Mouse (Mus musculus): ENCODE results near the gene Tmem30b.
A peak's percentile ranks its signal among the peaks of the same experiment; 100 is the strongest.

Tmem30b gene

GRCm38 (mm10) chr12:73517022-73517709, 29.0 kb downstream of the Tmem30b start:
- peak; percentile 74 for DNase-seq (ENCODE audit: low read depth, low spot score)

- DNase-seq (ENCODE audit: low read depth, low spot score), result no peak
Observed at GRCm38 (mm10) chr12:73516516-73516915, 29.7 kb downstream of the Tmem30b start.

- no peak for DNase-seq (ENCODE audit: low read depth, low spot score)
Observed at GRCm38 (mm10) chr12:73514722-73515121, 31.5 kb downstream of the Tmem30b start.

GRCm38 (mm10) chr12:73513958-73514357, 32.2 kb downstream of the Tmem30b start:
- no peak for DNase-seq (ENCODE audit: low read depth, low spot score)

- no peak for DNase-seq (ENCODE audit: low read depth, low spot score)
Observed at GRCm38 (mm10) chr12:73511467-73512047, 34.6 kb downstream of the Tmem30b start.

- DNase-seq (ENCODE audit: low read depth, low spot score), result no peak
Observed at GRCm38 (mm10) chr12:73507105-73507504, 39.1 kb downstream of the Tmem30b start.

- no peak for DNase-seq (ENCODE audit: low read depth, low spot score)
Observed at GRCm38 (mm10) chr12:73506648-73507047, 39.5 kb downstream of the Tmem30b start.

- DNase-seq (ENCODE audit: low read depth, low spot score), result no peak
Observed at GRCm38 (mm10) chr12:73500689-73501326, 45.4 kb downstream of the Tmem30b start.

- no peak for DNase-seq (ENCODE audit: low read depth, low spot score)
Observed at GRCm38 (mm10) chr12:73495172-73495571, 51.0 kb downstream of the Tmem30b start.

GRCm38 (mm10) chr12:73493929-73494530, 52.2 kb downstream of the Tmem30b start:
- DNase-seq (ENCODE audit: low read depth, low spot score), result no peak
